Mouse (Mus musculus) v-Abl transformed pro-B cells (cell line): ENCODE measurements around the gene Cdk4.
"Not testable (repeated sequence)": the region's sequence is repeated elsewhere in the genome, so short reads cannot be mapped to it uniquely, and the experiment has no call there.

Experiments
- in situ Hi-C, 2 experiments: fragments of 400-800 bp; cut with MboI; formaldehyde crosslinking; loops; one replicate each; pipeline ENCODE4 v1.15.1; 2025; ENCODE audit not compliant: unreplicated experiment in 2 of 2

Cdk4 gene

DNA sequence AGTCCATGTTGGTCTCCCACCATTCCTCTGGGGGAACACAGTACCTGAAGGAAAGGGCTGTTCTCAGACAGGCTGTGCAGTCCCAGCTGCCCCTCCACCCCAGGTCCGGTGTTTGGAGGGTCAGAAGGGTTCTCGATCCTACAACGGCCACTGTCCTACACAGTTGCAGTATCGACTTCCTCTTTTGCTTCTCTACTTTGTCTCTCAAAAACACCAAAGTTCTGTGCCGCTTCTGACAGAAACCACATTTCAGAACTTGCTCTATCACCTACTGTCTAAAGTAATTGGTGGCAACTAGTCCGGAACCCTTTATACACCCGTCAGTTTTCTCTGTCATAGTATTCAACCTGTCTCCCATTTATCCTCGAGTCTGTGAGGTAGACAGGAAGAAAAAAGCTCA is 7.9 kb upstream of the Cdk4 start:
- in situ Hi-C loops = no loop called here

- in situ Hi-C loops = no loop called here
Measured at GRCm38 (mm10) chr10:127056490-127056889, 6.8 kb upstream of the Cdk4 start.

DNA sequence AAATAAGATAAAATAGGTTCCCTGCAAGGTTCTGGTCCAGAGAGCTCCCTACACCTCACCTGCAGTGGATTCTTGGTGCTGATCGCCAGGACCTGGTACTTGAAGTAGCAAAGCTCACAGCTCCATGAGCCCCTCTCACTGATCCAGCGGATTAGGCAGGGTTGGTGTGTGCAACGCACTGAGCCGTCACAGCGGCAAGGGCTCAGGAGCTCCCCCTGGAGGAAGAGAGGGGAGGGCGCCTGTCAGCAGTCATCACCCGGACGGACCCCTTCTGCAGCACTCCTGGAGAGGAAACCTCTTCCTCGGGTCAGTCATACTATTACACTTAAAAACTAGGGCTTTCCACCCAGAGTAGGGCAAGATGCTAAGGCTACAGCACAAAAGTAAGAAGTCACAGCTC is 5.2 kb upstream of the Cdk4 start:
- in situ Hi-C loops = no loop called here

DNA sequence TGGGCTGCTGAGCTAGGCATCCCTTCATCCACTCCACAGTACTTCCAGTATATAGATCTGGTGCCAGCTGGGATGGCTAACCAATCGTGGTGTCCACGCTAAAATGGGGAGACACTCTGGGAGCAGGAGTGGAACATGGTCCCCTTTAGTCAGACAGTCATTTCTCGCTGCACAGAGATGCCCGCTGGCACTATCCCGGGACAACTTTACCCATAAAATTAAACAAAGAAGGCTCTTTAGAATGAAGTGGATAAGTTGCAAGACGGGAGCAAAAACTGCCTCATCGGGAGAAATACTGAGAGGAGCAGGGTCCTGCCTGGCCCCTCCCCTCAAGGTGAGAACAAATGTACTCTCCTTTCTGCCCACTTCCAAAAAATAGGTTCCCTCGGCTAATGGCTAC is 4.6 kb upstream of the Cdk4 start:
- in situ Hi-C loops = no loop called here

GRCm38 (mm10) chr10:127059174-127059967 is 4.0 kb upstream of the Cdk4 start:
- in situ Hi-C loops = no loop called here

GRCm38 (mm10) chr10:127059968-127060916 is 3.1 kb upstream of the Cdk4 start, which contains the start of gene March9:
March9 (minus strand) TSS chr10:127060184.
- in situ Hi-C loops = no loop called here

- in situ Hi-C loops = no loop called here
Measured at GRCm38 (mm10) chr10:127061085-127061484, 2.2 kb upstream of the Cdk4 start.

DNA sequence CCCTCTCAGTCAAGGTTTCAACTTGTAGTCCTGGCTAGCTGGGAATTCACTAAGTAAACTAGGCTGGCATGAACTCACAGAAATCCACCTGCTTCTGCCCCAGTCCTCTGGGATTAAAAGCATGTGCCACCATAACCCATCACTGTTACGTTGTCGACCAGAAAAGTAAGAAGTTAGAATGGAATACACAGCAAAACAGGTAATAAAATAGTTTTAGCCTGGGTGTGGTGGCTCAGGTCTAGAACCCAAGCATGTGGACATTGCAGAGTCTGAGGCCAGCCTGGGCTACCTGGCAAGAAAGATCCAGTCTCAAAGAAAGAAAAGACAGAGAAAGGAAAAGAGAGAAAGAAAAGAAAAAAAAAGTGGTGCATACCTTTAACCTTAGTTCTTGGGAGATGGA is 1.8 kb upstream of the Cdk4 start:
- in situ Hi-C loops = no loop called here

GRCm38 (mm10) chr10:127062101-127062500 is 1.2 kb upstream of the Cdk4 start:
- in situ Hi-C loops = not testable (repeated sequence)

DNA sequence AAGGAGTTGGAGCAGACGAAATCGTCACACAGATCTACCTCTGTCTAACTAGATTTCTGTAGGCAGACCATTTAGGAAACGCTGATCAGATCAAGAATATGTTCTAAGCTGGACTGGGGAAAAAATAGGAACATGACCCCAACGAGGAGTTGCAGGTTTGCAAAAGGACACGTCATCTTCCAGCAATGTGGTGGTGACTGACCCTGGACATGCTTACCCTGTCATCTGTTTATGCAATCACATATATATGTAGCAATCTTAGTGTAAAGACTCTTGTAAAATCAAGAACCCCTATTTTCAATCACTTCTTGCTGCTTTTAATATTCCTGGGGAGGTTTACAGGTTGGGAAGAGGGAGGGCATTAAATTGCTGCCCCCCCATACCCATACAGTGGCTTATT is 831 bp upstream of the Cdk4 start:
- in situ Hi-C loops = no loop called here

- in situ Hi-C loops = no loop called here
Measured at GRCm38 (mm10) chr10:127063913-127064870, 858 bp downstream of the Cdk4 start.

DNA sequence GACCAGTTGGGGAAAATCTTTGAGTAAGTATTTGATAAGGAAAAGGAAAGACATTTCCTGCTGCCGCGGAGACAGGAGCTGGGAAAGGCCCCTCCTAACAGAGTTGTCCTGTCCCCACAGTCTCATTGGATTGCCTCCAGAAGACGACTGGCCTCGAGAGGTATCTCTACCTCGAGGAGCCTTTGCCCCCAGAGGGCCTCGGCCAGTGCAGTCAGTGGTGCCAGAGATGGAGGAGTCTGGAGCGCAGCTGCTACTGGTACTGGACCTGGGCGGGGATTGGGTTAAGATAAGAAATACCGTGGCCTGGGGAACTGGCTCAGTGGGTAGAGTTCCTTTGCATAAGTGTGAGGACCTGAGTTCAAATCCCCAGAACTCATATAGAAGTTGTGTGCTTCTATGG is 2.6 kb downstream of the Cdk4 start:
- in situ Hi-C loops = no loop called here

DNA sequence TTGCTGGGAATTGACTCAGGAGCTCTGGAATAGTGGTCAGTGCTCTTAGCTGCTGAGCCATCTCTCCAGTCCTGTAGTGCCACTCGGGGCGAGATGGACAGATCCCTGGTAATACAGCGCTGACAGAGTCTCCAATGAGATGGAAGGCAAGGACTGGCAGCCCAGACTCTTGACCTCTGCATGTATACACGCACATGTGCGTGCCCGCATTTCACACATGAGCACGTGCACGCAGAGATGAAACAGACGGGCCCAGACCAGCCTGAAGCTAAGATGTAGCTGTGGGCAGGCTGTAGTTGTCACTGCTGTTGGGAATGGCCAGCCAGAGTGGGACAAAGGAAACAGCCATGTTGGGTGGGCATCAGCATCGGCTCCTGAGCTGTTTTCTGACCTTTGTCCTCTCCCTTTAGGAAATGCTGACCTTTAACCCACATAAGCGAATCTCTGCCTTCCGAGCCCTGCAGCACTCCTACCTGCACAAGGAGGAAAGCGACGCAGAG is 3.2 kb downstream of the Cdk4 start:
- in situ Hi-C loops = no loop called here

DNA sequence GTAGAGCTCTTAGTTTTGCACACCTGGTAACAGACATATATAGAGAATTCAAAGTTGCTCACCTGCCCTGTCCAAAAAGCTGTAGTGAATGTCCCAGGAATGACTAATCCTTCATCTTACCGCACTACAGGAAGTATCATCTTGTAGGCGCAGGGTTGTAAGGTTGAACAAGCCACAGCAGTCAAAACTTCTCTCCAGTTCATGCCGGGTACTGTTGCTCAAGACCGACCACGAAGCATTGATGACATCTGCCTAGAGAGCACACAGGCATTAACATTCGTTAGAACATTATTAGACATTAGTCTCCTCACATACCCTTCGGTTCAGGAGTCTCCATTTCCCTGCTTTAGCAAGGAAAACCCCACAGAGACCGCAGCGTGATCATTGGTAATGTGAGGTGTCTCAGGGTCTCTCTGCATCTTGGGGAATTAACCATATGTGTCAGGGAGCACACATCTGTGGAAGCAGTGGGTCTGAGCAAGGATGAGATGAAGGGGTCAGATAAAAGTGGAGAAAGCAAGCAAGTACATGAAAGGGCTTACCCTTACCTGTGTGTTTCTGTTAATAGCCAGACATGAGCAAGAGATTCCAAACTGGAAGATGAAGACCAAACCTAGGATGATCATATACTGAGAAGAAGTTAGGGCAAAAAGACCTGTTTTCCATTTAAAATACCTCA is 5.2 kb downstream of the Cdk4 start:
- in situ Hi-C loops = no loop called here

GRCm38 (mm10) chr10:127069281-127070189 is 6.2 kb downstream of the Cdk4 start:
- in situ Hi-C loops = no loop called here

GRCm38 (mm10) chr10:127070190-127071121 is 7.1 kb downstream of the Cdk4 start, which contains the start of gene Tspan31:
Tspan31 (minus strand) TSS chr10:127070264.
- in situ Hi-C loops = no loop called here

- in situ Hi-C loops = no loop called here
Measured at GRCm38 (mm10) chr10:127071203-127071602, 7.9 kb downstream of the Cdk4 start.

- in situ Hi-C loops = not testable (repeated sequence)
Measured at GRCm38 (mm10) chr10:127072270-127072669, 8.9 kb downstream of the Cdk4 start.
